Mouse (Mus musculus) heart, postnatal 0 days (tissue): Measurements from ENCODE around the gene Prkcz. TPM values are rescaled to one million over a fixed set of nuclear protein-coding genes. Genes with fewer than 3 reads are reported as not detected.

Experiments
- ATAC-seq: fragments of 200-750 bp; cut with Nextera tagmentation; 2 replicates; pipeline ENCODE4 v1.8.0; 2017; ENCODE audit warnings: low read depth, moderate number of reproducible peaks, moderate library complexity; ENCODE audit not compliant: insufficient read depth
- DNase-seq: peaks from one replicate; pipeline ENCODE4 v3.0.0-alpha.2; 2016; ENCODE audit warnings: low spot score
- H3K27ac ChIP-seq: fragments of 300-500 bp; sonication (generic); 2 replicates; pipeline ENCODE4 v1.5.1; 2014; ENCODE audit warnings: low read depth, mild to moderate bottlenecking
- H3K27me3 ChIP-seq: fragments of 300-500 bp; sonication (generic); 2 replicates; pipeline ENCODE4 v1.6.1; 2014; ENCODE audit warnings: low read length, mixed read lengths; ENCODE audit not compliant: control insufficient read depth, insufficient read depth
- H3K36me3 ChIP-seq: fragments of 300-500 bp; sonication (generic); replicated peaks from 2 replicates; pipeline ENCODE4 v1.6.1; 2014; ENCODE audit warnings: low read length, mixed read lengths; ENCODE audit not compliant: control insufficient read depth, insufficient read depth
- H3K4me1 ChIP-seq: fragments of 300-500 bp; sonication (generic); 2 replicates; pipeline ENCODE4 v1.6.1; 2014; ENCODE audit warnings: antibody characterized with exemption; ENCODE audit not compliant: control insufficient read depth, insufficient read depth
- H3K4me2 ChIP-seq: fragments of 300-500 bp; sonication (generic); 2 replicates; pipeline ENCODE4 v1.6.1; 2014; ENCODE audit warnings: low read depth, mild to moderate bottlenecking, low read length, moderate library complexity
- H3K4me3 ChIP-seq: fragments of 300-500 bp; sonication (generic); 2 replicates; pipeline ENCODE4 v1.5.1; 2014; ENCODE audit warnings: low read depth, low read length
- H3K9ac ChIP-seq: fragments of 300-500 bp; sonication (generic); replicated peaks from 2 replicates; pipeline ENCODE4 v1.6.1; 2014; ENCODE audit warnings: low read depth, low read length, mixed read lengths
- H3K9me3 ChIP-seq: fragments of 300-500 bp; sonication (generic); replicated peaks from 2 replicates; pipeline ENCODE4 v1.6.1; 2016; ENCODE audit warnings: low read length; ENCODE audit not compliant: control insufficient read depth
- CTCF ChIP-seq: IDR thresholded peaks from 2 replicates; pipeline ENCODE4 v1.5.1; 2016; ENCODE audit warnings: antibody characterized with exemption, control low read depth, low read depth
- EP300 ChIP-seq: IDR thresholded peaks from 2 replicates; pipeline ENCODE4 v1.6.1; 2016; ENCODE audit warnings: antibody characterized with exemption, low read depth
- WGBS: fragments of 180-500 bp; shearing (Covaris S2); extraction: QIAGEN DNeasy Blood & Tissue Kit; methylation state at CpG from one replicate; pipeline ENCODE4 v1.1.7; 2014; 5-methylcytosine and 5-hydroxymethylcytosine counted together
- polyA plus RNA-seq: library from polyadenylated mRNA; unstranded; fragments of >200 nt; fragmentation: Nextera tagmentation; extraction: Ambion mirVana; gene quantifications from 2 replicates; pipeline ENCODE4 v1.2.1, GENCODE M21; 2015
- total RNA-seq: library from RNA; depleted of rRNA; stranded (reverse); fragments of >200 nt; gene quantifications from 2 replicates; pipeline ENCODE4 v1.2.3, GENCODE M21; 2014; ENCODE audit warnings: low replicate concordance

Gene Prkcz
- total and polyA plus RNA-seq, 2 experiments from 2014 or later = 2.7 to 4.8 TPM

GRCm38 (mm10) chr4:155367739-155368138, 6.6 kb upstream of the Prkcz start:
- Histone ChIP-seq H3K27me3 (peaks cover 13% of the 10 kb centered on the region), H3K9ac (no peak overlapping the region), H3K4me1 (no peaks in the 10 kb centered on the region), H3K27ac (no peak overlapping the region), H3K9me3 (no peaks in the 10 kb centered on the region), H3K4me3 (no peak overlapping the region), H3K36me3 (no peaks in the 10 kb centered on the region), H3K4me2 (no peak overlapping the region)
- ATAC-seq (no peak), DNase-seq (no peak)
- no peak for TF ChIP-seq EP300
- no peak for TF ChIP-seq CTCF
- WGBS = 86% methylated on average over 9 of the region's 9 CpGs

- no peak overlapping the region for H3K27ac ChIP-seq
- DNase-seq = no peak
- H3K4me3 ChIP-seq = no peak overlapping the region
- H3K4me2 ChIP-seq = no peak overlapping the region
- H3K9ac ChIP-seq = no peak overlapping the region
- no peaks in the 10 kb centered on the region for H3K9me3 ChIP-seq
- no peaks in the 10 kb centered on the region for H3K4me1 ChIP-seq
- H3K36me3 ChIP-seq = no peaks in the 10 kb centered on the region
- WGBS = 81% methylated on average over 6 of the region's 6 CpGs
- H3K27me3 ChIP-seq = peaks cover 23% of the 10 kb centered on the region
- ATAC-seq = no peak
- no peak for TF ChIP-seq CTCF
- no peak for TF ChIP-seq EP300
Measured at GRCm38 (mm10) chr4:155366784-155367183, 5.6 kb upstream of the Prkcz start.

- H3K4me2 ChIP-seq = no peak overlapping the region
- DNase-seq (no peak), ATAC-seq (no peak)
- no peak for TF ChIP-seq EP300
- no peaks in the 10 kb centered on the region for H3K9me3 ChIP-seq
- H3K9ac ChIP-seq = no peak overlapping the region
- H3K4me3 ChIP-seq = no peak overlapping the region
- H3K27me3 ChIP-seq = peaks cover 62% of the 10 kb centered on the region
- no peak overlapping the region for H3K27ac ChIP-seq
- H3K36me3 ChIP-seq = no peaks in the 10 kb centered on the region
- H3K4me1 ChIP-seq = no peaks in the 10 kb centered on the region
- WGBS = 33% methylated on average over 5 of the region's 5 CpGs
Measured at GRCm38 (mm10) chr4:155362443-155362842, 1.3 kb upstream of the Prkcz start.

- peak overlapping the region; percentile 50 for H3K4me2 ChIP-seq
- no peaks in the 10 kb centered on the region for H3K9me3 ChIP-seq
- H3K9ac ChIP-seq = no peak overlapping the region
- H3K4me1 ChIP-seq = no peaks in the 10 kb centered on the region
- no peaks in the 10 kb centered on the region for H3K36me3 ChIP-seq
- TF ChIP-seq CTCF = no peak
- no peak for TF ChIP-seq EP300
- under 1% methylated on average over 37 of the region's 42 CpGs for WGBS
- ATAC-seq = no peak
- DNase-seq = no peak
- H3K4me3 ChIP-seq = peak overlapping the region; percentile 38
- peaks cover 66% of the 10 kb centered on the region for H3K27me3 ChIP-seq
- no peak overlapping the region for H3K27ac ChIP-seq
Measured at GRCm38 (mm10) chr4:155360856-155361255, 305 bp downstream of the Prkcz start.

GRCm38 (mm10) chr4:155359560-155360464, 1.3 kb downstream of the Prkcz start:
- WGBS = 38% methylated on average over 12 of the region's 12 CpGs
- H3K27ac ChIP-seq = no peak overlapping the region

GRCm38 (mm10) chr4:155357601-155358000, 3.6 kb downstream of the Prkcz start:
- no peak overlapping the region for H3K4me3 ChIP-seq
- H3K27me3 ChIP-seq = peaks cover 52% of the 10 kb centered on the region
- H3K36me3 ChIP-seq = no peaks in the 10 kb centered on the region
- no peaks in the 10 kb centered on the region for H3K9me3 ChIP-seq
- no peaks in the 10 kb centered on the region for H3K4me1 ChIP-seq
- TF ChIP-seq EP300 (no peak), CTCF (no peak)
- no peak overlapping the region for H3K9ac ChIP-seq
- ATAC-seq (no peak), DNase-seq (no peak)
- H3K27ac ChIP-seq = no peak overlapping the region
- no peak overlapping the region for H3K4me2 ChIP-seq
- 51% methylated on average over 2 of the region's 2 CpGs for WGBS

More at GRCm38 (mm10) chr4:155359560-155360464, 1.3 kb downstream of the Prkcz start:
- H3K4me2 ChIP-seq = no peak overlapping the region
- TF ChIP-seq CTCF = no peak
- no peaks in the 10 kb centered on the region for H3K36me3 ChIP-seq
- ATAC-seq (no peak), DNase-seq (no peak)
- H3K9me3 ChIP-seq = no peaks in the 10 kb centered on the region
- H3K27me3 ChIP-seq = peaks cover 66% of the 10 kb centered on the region
- no peak overlapping the region for H3K4me3 ChIP-seq
- H3K9ac ChIP-seq = no peak overlapping the region
- H3K4me1 ChIP-seq = no peaks in the 10 kb centered on the region
